Mouse (Mus musculus): ENCODE data around the gene Kcnk3. TPM values are rescaled to one million over a fixed set of nuclear protein-coding genes. Genes with fewer than 3 reads are reported as not detected.

Kcnk3 gene
- total RNA-seq, 2 experiments from 2014 or later: 960 to 1,436 TPM

- no peak for DNase-seq (ENCODE audit: low spot score in 2 of 2)
These were observed 42.4 kb downstream of the Kcnk3 start for GRCm38 (mm10) chr5:30630401-30630800.

DNA sequence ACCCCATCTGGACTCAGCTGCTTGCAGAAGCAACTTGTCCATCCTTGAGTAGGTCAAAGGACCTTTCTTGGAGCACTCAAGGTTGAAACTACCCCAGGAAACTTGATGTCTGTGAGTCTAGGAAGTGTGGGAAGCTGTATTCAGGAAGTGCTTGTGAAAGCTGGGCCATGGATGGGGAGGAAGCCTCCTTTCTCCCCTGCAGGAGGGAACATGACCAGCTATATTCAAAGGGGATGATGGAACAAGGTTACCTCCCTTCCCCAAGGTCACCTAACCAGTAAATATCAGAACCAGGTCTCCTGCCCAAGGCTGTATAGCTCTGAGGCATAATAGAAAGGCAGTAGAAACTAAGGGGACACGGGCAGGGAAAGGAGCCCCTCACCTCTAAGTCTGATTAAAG is 44.2 kb downstream of the Kcnk3 start:
- no peak for DNase-seq (ENCODE audit: low spot score in 2 of 2)

DNA sequence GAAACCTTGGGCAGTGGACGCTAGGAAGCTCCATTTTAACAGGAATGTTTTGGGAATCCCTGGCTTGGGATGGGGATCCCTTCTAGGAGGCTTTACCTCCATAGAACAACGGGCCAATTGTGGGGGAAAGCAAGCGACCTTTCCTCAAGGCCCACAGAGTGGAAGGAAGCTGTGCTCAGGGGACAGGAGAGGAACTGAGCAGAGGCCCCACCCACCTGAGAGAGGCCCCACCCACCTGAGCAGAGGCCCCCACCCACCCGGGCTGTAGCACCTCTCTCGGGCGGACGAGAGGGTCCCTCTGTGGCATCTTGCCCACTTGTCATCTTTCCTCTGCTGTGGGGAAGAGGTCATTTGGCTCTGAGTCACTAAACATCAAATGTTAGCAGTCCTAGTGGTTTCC is 49.0 kb downstream of the Kcnk3 start:
- no peak for DNase-seq (ENCODE audit: low spot score in 2 of 2)

GRCm38 (mm10) chr5:30638041-30638440 is 50.1 kb downstream of the Kcnk3 start:
- peak; percentile 77 to 78 for DNase-seq (ENCODE audit: low spot score in 2 of 2)

- no peak for DNase-seq (ENCODE audit: low spot score in 2 of 2)
These were observed 55.7 kb downstream of the Kcnk3 start for GRCm38 (mm10) chr5:30643477-30644179.

- no peak for DNase-seq (ENCODE audit: low spot score in 2 of 2)
These were observed 58.1 kb downstream of the Kcnk3 start for GRCm38 (mm10) chr5:30646036-30646435.

GRCm38 (mm10) chr5:30647396-30647795 is 59.4 kb downstream of the Kcnk3 start:
- no peak for DNase-seq (ENCODE audit: low spot score in 2 of 2)

DNA sequence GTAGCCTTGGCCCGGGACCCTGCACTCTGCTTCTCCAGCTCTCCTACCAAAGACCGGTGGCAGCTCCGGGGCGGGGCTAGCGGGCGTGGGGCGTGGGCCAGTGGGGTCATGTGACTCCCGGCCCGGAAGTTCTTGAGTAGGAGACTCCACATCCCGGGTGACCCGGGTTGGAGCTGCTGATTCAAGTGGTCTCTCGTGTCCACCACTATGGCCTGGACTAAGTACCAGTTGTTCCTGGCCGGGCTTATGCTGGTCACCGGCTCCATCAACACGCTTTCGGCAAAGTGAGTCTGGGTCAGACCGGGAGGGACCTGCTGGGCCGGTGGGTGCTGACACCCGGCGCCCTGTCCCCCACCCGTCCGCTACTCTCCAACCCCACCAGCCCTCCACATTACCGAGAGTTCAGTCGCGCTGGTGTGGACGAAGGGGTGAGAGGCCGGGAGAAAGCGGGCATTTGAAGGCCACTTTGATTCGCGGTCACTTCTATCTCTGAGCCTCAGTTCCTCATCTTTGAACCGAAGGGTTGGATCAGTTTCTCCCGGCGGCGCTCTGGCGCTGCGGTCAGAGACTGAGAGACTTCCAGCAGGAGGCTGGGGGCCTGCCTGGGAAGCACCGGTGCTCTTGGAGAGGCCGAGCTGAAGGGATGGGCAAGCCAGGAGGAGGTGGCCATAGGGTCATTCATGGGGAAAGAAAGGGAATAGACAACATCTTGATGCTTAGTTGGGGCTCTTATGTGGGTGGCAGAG is 60.0 kb downstream of the Kcnk3 start, which contains the start of gene Slc35f6:
Gene Slc35f6 (plus strand): TSS at position 119 of the 746 bp plus-strand sequence.
- peak; percentile 93 to 94 for DNase-seq (ENCODE audit: low spot score in 2 of 2)

DNA sequence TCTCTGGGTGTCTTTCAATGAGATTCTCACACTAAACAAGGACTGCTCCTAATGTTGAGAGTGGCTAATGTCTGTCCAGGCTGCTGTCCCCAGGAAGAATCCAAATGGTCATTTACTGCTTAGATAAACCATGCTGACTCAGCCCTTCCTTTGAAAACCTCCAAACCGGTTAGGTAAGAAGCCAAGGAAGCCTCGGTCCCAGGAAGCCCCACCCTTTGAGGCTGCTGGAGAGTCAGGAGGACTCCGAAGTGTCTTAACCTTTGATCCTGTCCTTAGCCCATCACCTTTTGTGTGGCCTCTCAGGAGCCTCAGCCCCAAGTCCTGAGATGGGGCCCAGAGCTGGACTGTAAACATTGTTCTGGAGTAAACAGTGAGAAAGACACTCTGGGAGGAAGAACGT is 61.6 kb downstream of the Kcnk3 start:
- no peak for DNase-seq (ENCODE audit: low spot score in 2 of 2)

DNA sequence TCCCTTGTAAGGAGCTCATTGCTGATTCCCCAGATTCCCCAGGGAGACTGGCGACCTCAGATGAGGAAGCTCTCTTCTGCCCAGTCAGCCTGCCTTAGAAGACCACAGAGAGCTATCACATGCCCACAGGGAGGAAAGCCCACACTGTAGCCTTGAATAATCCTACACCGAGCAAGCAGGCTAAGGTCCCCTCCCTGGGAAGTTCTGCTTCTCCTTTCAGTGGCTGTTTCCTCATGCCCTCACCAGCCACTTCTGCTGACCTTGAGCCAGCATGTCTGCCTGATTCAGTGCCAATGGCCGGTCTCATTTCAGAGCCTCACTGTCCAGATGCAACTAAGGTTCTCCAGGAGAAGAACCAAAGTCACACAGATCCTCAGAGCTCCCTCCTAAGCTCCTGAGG is 62.8 kb downstream of the Kcnk3 start:
- peak in 1 of 2 experiments; percentile 19 for DNase-seq (ENCODE audit: low spot score in 2 of 2)

DNA sequence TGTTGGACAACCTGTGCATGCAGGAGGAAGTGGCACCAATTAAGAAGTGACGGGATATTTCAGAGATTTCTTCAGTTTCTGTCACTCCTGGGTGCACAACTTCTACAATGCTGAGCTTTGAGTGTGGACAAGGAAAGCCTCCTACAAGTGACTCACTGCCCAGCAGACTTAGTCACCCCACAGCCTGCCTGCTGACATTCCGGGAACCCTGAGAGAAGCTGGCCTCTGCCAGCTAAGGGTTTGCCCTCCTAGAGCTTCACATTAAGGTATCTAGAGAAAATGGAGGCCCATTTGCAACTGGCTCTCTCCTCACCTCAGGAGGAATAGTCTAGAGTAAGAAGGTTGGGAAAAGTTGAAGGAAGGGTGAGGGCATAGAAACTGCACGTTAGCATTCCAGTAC is 63.6 kb downstream of the Kcnk3 start:
- DNase-seq (ENCODE audit: low spot score in 2 of 2): no peak

- DNase-seq (ENCODE audit: low spot score in 2 of 2): no peak
These were observed 65.3 kb downstream of the Kcnk3 start for GRCm38 (mm10) chr5:30653246-30653645.

DNA sequence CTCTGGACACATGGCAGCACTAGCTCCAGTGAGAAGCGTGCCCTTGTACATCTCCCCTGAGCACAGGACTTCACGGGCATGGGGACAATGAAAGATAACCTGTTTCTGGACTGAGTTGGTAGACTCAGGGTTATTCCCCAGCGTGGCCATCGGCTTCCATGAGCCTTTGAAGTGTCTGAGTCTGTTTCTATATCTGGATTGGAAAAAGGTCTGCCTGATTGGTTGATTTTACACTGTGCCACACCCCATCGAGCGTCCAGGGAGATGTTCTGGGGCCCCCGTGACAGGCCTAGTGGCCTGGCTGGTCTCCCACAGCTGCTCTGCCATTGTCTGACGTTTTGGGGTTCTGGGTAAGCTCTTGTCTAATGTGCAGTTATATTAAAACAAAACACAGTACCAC is 67.1 kb downstream of the Kcnk3 start:
- DNase-seq (ENCODE audit: low spot score in 2 of 2): no peak

GRCm38 (mm10) chr5:30655526-30656195 is 67.7 kb downstream of the Kcnk3 start:
- no peak for DNase-seq (ENCODE audit: low spot score in 2 of 2)

GRCm38 (mm10) chr5:30659042-30659441 is 71.1 kb downstream of the Kcnk3 start:
- no peak for DNase-seq (ENCODE audit: low spot score in 2 of 2)

GRCm38 (mm10) chr5:30660278-30660677 is 72.3 kb downstream of the Kcnk3 start:
- no peak for DNase-seq (ENCODE audit: low spot score in 2 of 2)

DNA sequence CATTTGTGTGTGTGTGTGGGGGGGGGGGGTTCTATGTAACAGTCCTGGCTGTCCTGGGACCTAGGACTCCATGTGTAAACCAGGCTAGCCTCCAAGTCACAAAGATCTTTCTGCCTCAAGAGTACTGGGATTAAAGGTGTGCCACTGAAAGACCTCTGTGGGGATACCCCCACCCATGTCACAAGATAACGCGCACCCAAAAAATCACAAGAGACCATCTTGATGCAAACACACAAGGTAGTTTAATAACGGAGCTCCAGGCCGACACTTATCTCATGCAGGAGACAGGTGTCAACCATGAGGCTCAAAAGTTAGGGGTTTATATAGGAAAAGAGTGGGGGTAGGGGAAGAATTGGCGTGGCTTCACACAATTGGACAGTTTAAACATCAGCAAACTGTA is 72.8 kb downstream of the Kcnk3 start:
- DNase-seq (ENCODE audit: low spot score in 2 of 2): no peak

DNA sequence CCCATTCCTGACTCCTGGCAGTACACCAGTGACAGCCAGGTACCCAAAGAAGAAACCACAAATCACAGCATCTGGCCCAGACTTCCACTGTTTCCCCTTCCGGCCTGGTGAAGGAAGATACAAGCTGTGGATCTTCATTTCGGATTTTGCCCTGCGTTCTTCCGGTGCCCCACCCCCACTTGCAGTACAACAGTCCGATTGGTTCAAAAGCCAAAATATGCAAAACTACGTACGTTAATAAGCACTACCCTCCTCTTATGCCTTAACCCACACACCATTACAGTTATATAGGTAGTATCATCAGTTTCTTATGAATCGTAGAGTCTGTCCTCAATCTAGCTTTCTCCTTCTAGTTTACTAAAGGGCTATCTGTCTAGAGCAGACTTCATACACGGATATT is 77.4 kb downstream of the Kcnk3 start:
- no peak for DNase-seq (ENCODE audit: low spot score in 2 of 2)

DNA sequence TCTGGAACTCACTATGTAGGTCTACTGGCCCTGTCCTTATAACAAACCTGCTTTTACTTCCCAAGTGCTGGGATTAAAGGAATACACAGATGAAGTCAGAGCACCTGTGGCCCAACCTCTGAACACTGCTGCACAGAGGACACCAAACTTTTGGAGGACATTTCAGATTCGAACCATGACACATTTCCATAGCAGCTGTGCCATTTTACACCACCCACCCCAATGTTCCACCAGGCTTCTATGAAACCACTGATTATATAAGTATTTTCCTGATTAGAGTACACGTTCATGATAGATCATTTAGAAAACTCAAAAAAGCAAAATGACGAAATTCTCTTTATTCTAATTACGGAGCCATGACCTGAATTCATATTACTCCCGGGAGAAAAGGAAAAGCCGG is 78.0 kb downstream of the Kcnk3 start:
- no peak for DNase-seq (ENCODE audit: low spot score in 2 of 2)

DNA sequence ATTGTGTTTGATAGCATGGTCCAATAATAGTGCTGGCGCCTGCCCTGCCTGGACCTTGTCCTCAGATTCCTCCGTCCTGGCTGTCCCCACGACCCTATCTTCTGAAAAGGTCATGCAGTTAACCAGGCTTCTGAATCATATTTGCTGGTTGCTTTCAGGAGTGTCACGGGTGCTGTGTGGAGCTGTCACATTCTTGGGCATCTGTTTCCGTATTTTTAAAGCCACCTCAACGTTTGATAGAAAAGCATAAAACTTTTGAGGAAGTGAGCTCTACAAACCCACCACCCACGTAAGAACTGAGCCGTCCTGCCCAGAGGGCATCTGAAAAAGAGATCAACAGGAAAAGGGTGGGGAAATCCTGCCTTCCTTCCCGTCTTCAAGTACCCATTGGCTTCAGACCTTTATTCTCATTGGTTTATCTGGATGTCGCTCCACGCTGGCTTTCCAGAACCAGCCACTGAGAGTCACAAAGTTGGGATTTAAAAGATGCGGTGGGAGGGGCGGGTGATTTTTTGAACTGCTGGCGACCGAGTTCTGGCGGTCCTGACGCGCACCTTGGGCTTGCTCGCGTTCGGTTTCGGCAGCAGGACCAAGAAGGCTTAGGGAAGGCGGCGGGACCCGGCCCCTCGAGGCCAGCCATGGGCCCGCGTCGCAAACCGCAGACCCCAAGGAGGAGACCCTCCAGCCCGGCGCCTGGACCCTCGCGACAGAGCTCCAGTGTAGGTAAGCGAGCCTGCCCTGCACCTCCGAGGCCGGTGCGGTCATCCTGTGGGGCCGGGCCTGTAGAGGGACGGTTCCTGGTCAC is 78.6 kb downstream of the Kcnk3 start, which contains the start of gene Cenpa:
Gene Cenpa (plus strand): TSS at position 387 of the 805 bp plus-strand sequence.
- DNase-seq (ENCODE audit: low spot score in 2 of 2): peak; percentile 66 to 73

GRCm38 (mm10) chr5:30667215-30667614 is 79.2 kb downstream of the Kcnk3 start:
- DNase-seq (ENCODE audit: low spot score in 2 of 2): no peak

Measured in adrenal gland, adult 18-20 months (tissue).